Mouse (Mus musculus) kidney, postnatal 36 days (tissue): Measurements from ENCODE around the gene Dnah1.
A peak's percentile ranks its signal among the peaks of the same experiment; 100 is the strongest.

Source experiments
- DNase-seq, 2 experiments: peaks; one replicate each; pipeline ENCODE4 v3.0.0; 2021 to 2022; ENCODE audit warnings: mixed read lengths in 2 of 2

Gene Dnah1

GRCm38 (mm10) chr14:31323849-31324792 lies at the start of gene Dnah1:
Dnah1 (minus strand) TSS chr14:31323896.
- DNase-seq = peak; percentile 54 to 78

- no peak for DNase-seq
These were observed 45.7 kb upstream of the Dnah1 start for GRCm38 (mm10) chr14:31369377-31369776.

DNA sequence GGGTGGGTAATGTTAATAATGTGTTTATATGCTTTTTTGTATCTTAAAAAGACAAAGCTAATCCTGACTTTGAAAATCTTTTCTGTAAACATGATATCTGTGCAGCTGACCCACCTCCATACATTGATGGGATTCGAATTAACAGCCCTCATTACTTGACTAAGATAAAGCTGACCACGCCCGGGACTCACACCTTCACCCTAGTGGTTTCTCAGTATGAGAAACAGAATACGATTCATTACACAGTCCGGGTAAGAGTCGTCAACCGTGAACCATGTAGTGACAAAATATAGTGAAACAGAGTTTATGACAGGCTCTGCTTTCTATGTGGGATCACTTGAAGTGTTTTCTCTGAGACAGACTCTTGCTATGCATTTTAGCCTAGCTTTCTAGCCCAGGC lies 44.3 kb upstream of the Dnah1 start:
- DNase-seq = no peak

GRCm38 (mm10) chr14:31365350-31365749 lies 41.7 kb upstream of the Dnah1 start:
- DNase-seq = peak; percentile 68 to 90

DNA sequence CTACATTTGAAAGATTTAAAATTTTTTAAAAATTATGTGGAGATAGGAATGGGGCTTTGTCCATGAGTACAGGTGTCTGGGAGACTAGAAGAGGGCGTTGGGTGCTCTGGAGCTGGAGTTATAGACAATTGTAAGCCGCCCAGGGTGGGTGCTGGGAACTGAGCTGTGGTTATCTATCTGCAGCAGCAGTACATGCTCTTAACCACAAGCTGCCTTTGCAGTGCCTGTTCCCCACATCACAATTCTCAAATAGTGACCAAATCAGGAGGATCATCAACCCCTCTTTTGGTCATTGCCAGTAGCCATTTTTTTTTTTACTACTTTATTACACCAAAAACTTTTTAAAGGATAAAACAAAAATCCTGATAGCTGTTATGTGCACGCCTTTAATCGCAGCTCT lies 40.9 kb upstream of the Dnah1 start:
- no peak for DNase-seq

- peak in 1 of 2 experiments; percentile 20 for DNase-seq
These were observed 38.5 kb upstream of the Dnah1 start for GRCm38 (mm10) chr14:31362236-31362635.

DNA sequence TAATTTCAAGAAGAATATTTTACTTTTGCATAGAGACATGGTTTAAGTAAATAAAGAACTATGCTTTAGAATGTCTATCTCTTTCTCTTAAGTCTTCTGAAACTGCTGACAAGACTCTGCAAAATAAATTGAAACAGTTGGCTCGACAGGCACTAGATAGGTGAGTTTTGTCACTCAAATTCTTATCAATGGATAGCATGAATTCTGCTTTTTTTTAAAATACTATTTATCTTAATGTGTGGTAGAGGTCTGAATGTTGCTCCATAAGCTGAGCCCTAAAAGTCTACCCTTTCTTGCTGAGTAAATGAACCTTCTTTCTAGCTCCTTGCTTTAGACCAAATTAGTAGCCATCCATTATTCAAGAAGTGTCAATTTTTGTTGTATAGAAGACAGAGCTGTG lies 21.7 kb upstream of the Dnah1 start:
- no peak for DNase-seq

- no peak for DNase-seq
These were observed 19.5 kb upstream of the Dnah1 start for GRCm38 (mm10) chr14:31343241-31343640.

- no peak for DNase-seq
These were observed 14.3 kb upstream of the Dnah1 start for GRCm38 (mm10) chr14:31337947-31338346.

- no peak for DNase-seq
These were observed 13.7 kb upstream of the Dnah1 start for GRCm38 (mm10) chr14:31337406-31337805.

GRCm38 (mm10) chr14:31336369-31337155 lies 12.9 kb upstream of the Dnah1 start, which contains the start of gene Capn7:
Capn7 (plus strand) TSS chr14:31336638.
- peak; percentile 98 to 100 for DNase-seq

DNA sequence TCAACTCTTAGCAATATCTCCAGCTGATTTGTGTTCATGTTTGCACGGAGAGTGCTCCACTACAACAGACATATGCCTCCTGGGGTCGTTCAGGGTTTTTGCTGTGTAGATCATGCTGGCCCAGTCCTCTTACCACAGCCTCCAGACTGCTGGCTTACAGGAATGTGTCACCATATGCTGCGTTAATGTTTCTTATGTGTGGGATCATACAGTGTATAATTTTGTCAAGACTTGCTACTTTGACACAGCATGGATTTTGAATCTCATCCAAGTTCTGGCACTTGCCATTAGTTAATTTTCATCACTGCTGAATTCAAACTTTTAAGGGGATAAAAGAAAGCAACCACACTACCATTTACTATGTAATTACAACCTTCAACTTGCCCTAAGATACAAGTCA lies 12.1 kb upstream of the Dnah1 start:
- no peak for DNase-seq

DNA sequence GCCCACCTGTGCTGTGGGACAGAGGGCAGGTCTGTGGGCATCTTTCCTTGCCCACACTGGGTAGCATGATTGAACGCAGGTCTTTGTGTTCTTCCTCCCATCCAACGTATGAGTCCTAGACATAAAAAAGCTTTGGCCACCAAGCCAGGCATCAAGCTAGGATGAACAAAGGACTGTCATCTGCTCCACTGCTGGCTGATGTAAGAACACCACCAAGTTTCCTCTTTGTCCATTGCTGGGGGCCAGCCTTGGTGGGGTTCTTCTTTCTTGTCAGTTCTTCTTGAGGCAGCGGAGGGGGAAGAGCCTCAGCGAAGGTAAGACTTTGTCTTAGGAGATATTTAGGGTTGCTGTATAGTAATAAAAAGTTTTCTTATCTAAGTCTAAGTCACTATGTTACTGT lies 7.3 kb upstream of the Dnah1 start:
- no peak for DNase-seq

GRCm38 (mm10) chr14:31329741-31330140 lies 6.0 kb upstream of the Dnah1 start:
- DNase-seq = no peak

DNA sequence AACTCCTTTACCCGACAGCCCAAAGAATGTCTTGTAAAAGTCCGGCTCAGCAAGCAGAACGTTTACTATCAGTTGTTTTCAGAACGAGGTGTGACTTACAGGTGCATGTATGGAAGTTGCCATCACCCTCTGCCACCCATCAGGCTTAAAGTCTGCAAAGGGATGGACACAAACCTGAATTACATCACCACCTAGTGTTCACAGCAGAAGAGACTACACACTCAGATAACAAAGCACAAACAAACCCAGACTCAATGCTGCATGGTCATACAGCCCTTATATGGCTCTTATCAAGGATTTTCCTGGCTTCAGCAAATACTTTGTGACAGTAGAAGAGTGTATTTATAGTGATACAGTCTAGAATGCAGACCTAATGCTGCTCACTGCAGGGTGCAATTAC lies 4.0 kb upstream of the Dnah1 start:
- DNase-seq = no peak

DNA sequence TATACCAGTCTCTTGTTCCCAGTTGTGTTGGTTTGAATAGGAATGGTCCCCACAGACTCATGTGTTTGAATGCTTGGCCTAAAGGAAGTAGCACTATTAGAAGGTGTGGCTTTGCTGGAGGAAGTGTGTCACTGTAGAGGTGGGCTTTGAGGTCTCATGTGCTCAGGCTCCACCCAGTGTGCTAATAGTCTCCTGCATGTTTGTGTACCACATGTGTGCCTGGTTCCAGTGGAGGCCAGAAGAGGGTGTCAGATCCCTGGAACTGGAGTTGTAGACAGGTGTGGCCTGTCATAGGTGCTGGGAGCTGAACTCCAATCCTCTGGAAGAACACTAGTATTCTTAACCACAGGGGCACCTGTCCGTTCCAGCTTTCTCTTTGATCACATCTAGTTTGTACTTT lies 3.5 kb upstream of the Dnah1 start:
- DNase-seq = no peak

DNA sequence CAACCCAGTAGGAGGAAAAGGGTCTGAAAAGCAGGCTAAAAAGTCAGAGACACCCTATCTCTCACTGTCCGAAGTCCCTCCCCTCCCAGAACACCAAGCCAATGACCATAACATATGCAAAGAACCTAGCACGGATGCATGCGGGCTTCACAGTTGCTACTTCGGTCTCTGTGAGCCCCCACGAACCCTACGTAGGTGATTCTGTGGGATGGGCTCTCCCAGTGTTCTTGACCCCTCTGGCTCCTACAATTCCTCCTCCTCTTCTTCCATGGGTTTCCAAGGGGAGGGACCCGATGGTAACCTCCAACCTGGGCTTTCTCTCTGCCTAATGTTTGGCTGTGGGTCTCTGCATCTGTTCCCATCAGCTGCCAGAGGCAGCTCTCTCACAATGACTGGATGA lies 3.1 kb upstream of the Dnah1 start:
- DNase-seq = no peak

DNA sequence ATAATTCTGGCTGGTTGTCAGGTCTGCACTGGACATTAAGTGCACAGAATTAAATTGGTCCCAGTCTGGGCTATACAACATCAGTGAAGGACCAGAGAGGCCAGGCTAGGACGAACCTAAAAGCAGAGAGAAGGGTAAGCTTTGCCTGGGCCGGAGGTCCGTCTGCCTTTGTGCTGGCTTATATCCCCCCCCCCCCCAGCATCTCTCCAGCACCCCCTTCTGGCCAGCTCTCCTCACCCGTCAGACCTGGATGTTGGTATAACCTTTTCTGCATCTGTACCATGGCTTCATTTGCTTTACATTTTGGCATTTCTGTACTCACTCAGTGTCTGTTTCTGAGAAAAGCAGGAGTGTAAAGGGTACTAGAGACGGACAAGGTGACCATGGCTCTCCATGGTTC lies 1.9 kb upstream of the Dnah1 start:
- no peak for DNase-seq

DNA sequence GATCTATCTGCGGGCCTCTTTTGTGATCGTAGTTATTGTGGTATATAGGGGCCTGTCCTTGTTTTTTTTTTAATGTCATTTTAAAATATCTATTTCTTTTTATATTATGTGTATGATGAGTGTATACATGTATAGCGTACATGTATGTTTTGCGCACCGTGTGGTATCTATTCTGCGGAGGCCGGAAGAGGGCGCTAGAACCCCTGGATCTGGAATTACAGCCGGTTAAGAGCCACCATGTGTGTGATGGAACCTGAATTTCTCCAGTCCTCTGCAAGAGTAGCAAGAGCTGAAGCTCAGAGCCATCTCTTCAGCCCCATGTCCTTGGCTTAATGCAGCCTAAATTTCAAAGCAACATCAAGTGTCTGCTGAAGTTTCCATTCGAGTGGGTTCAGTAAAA lies 1.2 kb upstream of the Dnah1 start:
- peak in 1 of 2 experiments; percentile 56 for DNase-seq

GRCm38 (mm10) chr14:31323189-31323588 lies 507 bp downstream of the Dnah1 start:
- peak; percentile 14 to 53 for DNase-seq

DNA sequence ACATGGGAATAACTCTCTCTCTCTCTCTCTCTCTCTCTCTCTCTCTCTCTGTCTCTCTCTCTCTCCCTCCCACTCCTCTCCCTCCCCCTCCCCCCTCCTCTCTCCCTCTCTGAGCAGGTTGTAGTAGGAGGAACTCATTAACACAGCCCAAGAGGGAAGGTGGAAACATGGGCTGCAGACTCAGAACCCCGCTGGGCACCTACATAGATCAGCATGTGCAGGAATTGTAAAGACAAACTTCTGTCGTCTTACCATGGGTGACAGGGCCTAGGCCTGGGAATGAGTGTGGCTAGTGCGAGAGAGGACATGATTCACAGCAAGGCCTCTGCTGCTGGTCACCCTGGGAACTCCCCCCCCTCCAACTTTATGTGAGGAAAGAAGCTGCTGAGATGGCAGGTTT lies 1.5 kb downstream of the Dnah1 start:
- no peak for DNase-seq

- DNase-seq = no peak
These were observed 2.5 kb downstream of the Dnah1 start for GRCm38 (mm10) chr14:31321181-31321580.

GRCm38 (mm10) chr14:31319546-31319945 lies 4.2 kb downstream of the Dnah1 start:
- no peak for DNase-seq

- no peak for DNase-seq
These were observed 5.9 kb downstream of the Dnah1 start for GRCm38 (mm10) chr14:31317754-31318153.
